Mouse (Mus musculus) C2C12 (cell line): Measurements from ENCODE around the gene Hsd17b14. TPM values are rescaled to one million over a fixed set of nuclear protein-coding genes. Genes with fewer than 3 reads are reported as not detected.
A peak's percentile ranks its signal among the peaks of the same experiment; 100 is the strongest.

Source experiments
- H3K27me3 ChIP-seq: one replicate; pipeline ENCODE4 v1.6.1; 2011; ENCODE audit not compliant: control insufficient read depth, insufficient read depth, insufficient read length
- H3K36me3 ChIP-seq: one replicate; pipeline ENCODE4 v1.6.1; 2011; ENCODE audit not compliant: control insufficient read depth, insufficient read depth
- H3K4me3 ChIP-seq: one replicate; pipeline ENCODE4 v1.5.1; 2011; ENCODE audit warnings: mild to moderate bottlenecking, control low read depth; ENCODE audit not compliant: poor library complexity, insufficient read depth, severe bottlenecking
- H3K79me2 ChIP-seq: one replicate; pipeline ENCODE4 v1.6.1; 2011; ENCODE audit not compliant: control insufficient read depth, insufficient read depth
- H3K79me3 ChIP-seq: one replicate; pipeline ENCODE4 v1.6.1; 2011; ENCODE audit warnings: low read depth, control low read depth
- H3ac ChIP-seq: one replicate; pipeline ENCODE3; 2011; ENCODE audit warnings: low read depth; ENCODE audit not compliant: control insufficient read depth, insufficient read length
- CEBPB ChIP-seq: IDR thresholded peaks from one replicate; pipeline ENCODE4 v1.6.1; 2011; ENCODE audit warnings: low read depth, mild to moderate bottlenecking, control low read depth, moderate library complexity
- CTCF ChIP-seq: IDR thresholded peaks from one replicate; pipeline ENCODE4 v1.5.1; 2011; ENCODE audit not compliant: control insufficient read depth, insufficient read depth, insufficient read length
- FOSL1 ChIP-seq: IDR thresholded peaks from one replicate; pipeline ENCODE4 v1.8.0; 2011; ENCODE audit warnings: mild to moderate bottlenecking, low read length; ENCODE audit not compliant: poor library complexity, insufficient read depth, severe bottlenecking
- MAX ChIP-seq: IDR thresholded peaks from one replicate; pipeline ENCODE4 v1.6.1; 2011; ENCODE audit warnings: mild to moderate bottlenecking, control low read depth
- MYOD1 ChIP-seq: IDR thresholded peaks from one replicate; pipeline ENCODE4 v1.6.1; 2011; ENCODE audit warnings: low read depth; ENCODE audit not compliant: control insufficient read depth, insufficient read length
- MYOG ChIP-seq: IDR thresholded peaks from one replicate; pipeline ENCODE4 v1.6.1; 2011; ENCODE audit not compliant: control insufficient read depth, insufficient read length; ENCODE audit errors: extremely low read depth
- USF1 ChIP-seq: IDR thresholded peaks from one replicate; pipeline ENCODE4 v1.6.1; 2011; ENCODE audit warnings: low read depth, mild to moderate bottlenecking, control low read depth, moderate library complexity
- polyA plus RNA-seq: library from polyadenylated mRNA; unstranded; fragments of >200 nt; fragmentation: generic; extraction: Trizol; gene quantifications from one replicate; pipeline ENCODE4 v1.2.1, GENCODE M21; 2012; ENCODE audit warnings: missing spikeins

The Hsd17b14 gene
- polyA plus RNA-seq, 1 experiment: 1.7 TPM

- H3K36me3 ChIP-seq: no peaks in the 10 kb centered on the region
- H3K27me3 ChIP-seq: no peaks in the 10 kb centered on the region
- no peak overlapping the region for H3K4me3 ChIP-seq
- no peak overlapping the region for H3ac ChIP-seq
- no peaks in the 10 kb centered on the region for H3K79me2 ChIP-seq
- TF ChIP-seq MAX: no peak
- TF ChIP-seq CEBPB: no peak
- no peak for TF ChIP-seq MYOD1
- TF ChIP-seq FOSL1: no peak
- TF ChIP-seq MYOG: no peak
- TF ChIP-seq USF1: no peak
- no peak for TF ChIP-seq CTCF
- H3K79me3 ChIP-seq: no peaks in the 10 kb centered on the region
Observed at GRCm38 (mm10) chr7:45550821-45551511, 3.7 kb upstream of the Hsd17b14 start.

GRCm38 (mm10) chr7:45551512-45551883, 3.2 kb upstream of the Hsd17b14 start:
- Histone ChIP-seq H3K36me3 (no peaks in the 10 kb centered on the region), H3ac (no peak overlapping the region), H3K4me3 (no peak overlapping the region), H3K79me2 (no peaks in the 10 kb centered on the region), H3K79me3 (no peaks in the 10 kb centered on the region), H3K27me3 (no peaks in the 10 kb centered on the region)
- TF ChIP-seq CEBPB: no peak
- no peak for TF ChIP-seq FOSL1
- TF ChIP-seq MYOD1: no peak
- TF ChIP-seq MAX: no peak
- no peak for TF ChIP-seq CTCF
- TF ChIP-seq MYOG: no peak
- TF ChIP-seq USF1: no peak

- Histone ChIP-seq H3K79me2 (no peaks in the 10 kb centered on the region), H3K79me3 (no peaks in the 10 kb centered on the region), H3K27me3 (no peaks in the 10 kb centered on the region), H3ac (no peak overlapping the region), H3K4me3 (no peak overlapping the region), H3K36me3 (no peaks in the 10 kb centered on the region)
- TF ChIP-seq MYOG (no peak), USF1 (no peak), MAX (no peak), FOSL1 (no peak), MYOD1 (no peak), CEBPB (no peak), CTCF (no peak)
Observed at GRCm38 (mm10) chr7:45553519-45553918, 1.2 kb upstream of the Hsd17b14 start.

GRCm38 (mm10) chr7:45553990-45554389, 703 bp upstream of the Hsd17b14 start:
- no peaks in the 10 kb centered on the region for H3K36me3 ChIP-seq
- H3K79me3 ChIP-seq: no peaks in the 10 kb centered on the region
- H3K27me3 ChIP-seq: no peaks in the 10 kb centered on the region
- TF ChIP-seq MYOD1: no peak
- no peak for TF ChIP-seq FOSL1
- no peak for TF ChIP-seq CEBPB
- TF ChIP-seq CTCF: no peak
- TF ChIP-seq MYOG: no peak
- TF ChIP-seq USF1: no peak
- H3ac ChIP-seq: no peak overlapping the region
- H3K79me2 ChIP-seq: no peaks in the 10 kb centered on the region
- no peak overlapping the region for H3K4me3 ChIP-seq

- TF ChIP-seq CTCF (peak; percentile 68), USF1 (no peak)
- Histone ChIP-seq H3K4me3 (no peak overlapping the region), H3K36me3 (no peaks in the 10 kb centered on the region), H3K79me3 (no peaks in the 10 kb centered on the region), H3K27me3 (no peaks in the 10 kb centered on the region), H3ac (no peak overlapping the region), H3K79me2 (no peaks in the 10 kb centered on the region)
Observed at GRCm38 (mm10) chr7:45555787-45556186, 1.1 kb downstream of the Hsd17b14 start.

- H3K27me3 ChIP-seq: no peaks in the 10 kb centered on the region
- H3K36me3 ChIP-seq: no peaks in the 10 kb centered on the region
- no peak overlapping the region for H3K4me3 ChIP-seq
- H3K79me3 ChIP-seq: no peaks in the 10 kb centered on the region
- H3ac ChIP-seq: no peak overlapping the region
- H3K79me2 ChIP-seq: no peaks in the 10 kb centered on the region
- TF ChIP-seq MAX: no peak
- TF ChIP-seq MYOG: no peak
- no peak for TF ChIP-seq CTCF
- TF ChIP-seq CEBPB: no peak
- no peak for TF ChIP-seq MYOD1
- TF ChIP-seq USF1: no peak
- TF ChIP-seq FOSL1: no peak
Observed at GRCm38 (mm10) chr7:45558907-45559306, 4.2 kb downstream of the Hsd17b14 start.
